Mouse (Mus musculus) leukemia stem cell, adult 10-12 weeks (primary cell): ENCODE results near the gene Il10. TPM values are rescaled to one million over a fixed set of nuclear protein-coding genes. Genes with fewer than 3 reads are reported as not detected.

Experiments
- polyA plus RNA-seq: library from polyadenylated mRNA; stranded (reverse); fragments of >175 nt; gene quantifications from 2 replicates; pipeline ENCODE4 v1.2.3, GENCODE M21; 2012; ENCODE audit warnings: low replicate concordance

Il10 gene
- not detected in 2 replicates for polyA plus RNA-seq

DNA sequence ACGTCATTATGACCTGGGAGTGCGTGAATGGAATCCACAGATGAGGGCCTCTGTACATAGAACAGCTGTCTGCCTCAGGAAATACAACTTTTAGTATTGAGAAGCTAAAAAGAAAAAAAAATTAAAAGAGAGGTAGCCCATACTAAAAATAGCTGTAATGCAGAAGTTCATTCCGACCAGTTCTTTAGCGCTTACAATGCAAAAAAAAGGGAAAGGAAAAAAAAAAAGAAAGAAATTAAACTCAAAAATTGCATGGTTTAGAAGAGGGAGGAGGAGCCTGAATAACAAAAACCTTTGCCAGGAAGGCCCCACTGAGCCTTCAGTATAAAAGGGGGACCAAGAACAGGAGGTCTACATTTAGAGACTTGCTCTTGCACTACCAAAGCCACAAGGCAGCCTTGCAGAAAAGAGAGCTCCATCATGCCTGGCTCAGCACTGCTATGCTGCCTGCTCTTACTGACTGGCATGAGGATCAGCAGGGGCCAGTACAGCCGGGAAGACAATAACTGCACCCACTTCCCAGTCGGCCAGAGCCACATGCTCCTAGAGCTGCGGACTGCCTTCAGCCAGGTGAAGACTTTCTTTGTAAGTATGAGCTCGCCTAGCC lies at the start of gene Il10:
TSS of gene Il10 (plus strand) at position 354 of the 607 bp plus-strand sequence.

Other genes starting within 250 kb of the Il10 start
- not detected in 2 replicates for gene Fcamr, start 218.9 kb upstream of the Il10 start, polyA plus RNA-seq
- not detected in 2 replicates for gene Pigr, start 193.2 kb upstream of the Il10 start, polyA plus RNA-seq
- 557 and 1,286 TPM in 2 replicates for gene Fcmr, start 154.2 kb upstream of the Il10 start, polyA plus RNA-seq
- not detected in 2 replicates for gene Il24, start 132.4 kb upstream of the Il10 start, polyA plus RNA-seq
- not detected in 2 replicates for gene Il20, start 108.4 kb upstream of the Il10 start, polyA plus RNA-seq
- not detected in 2 replicates for gene Il19, start 79.7 kb upstream of the Il10 start, polyA plus RNA-seq
- gene Mapkapk2, start 78.0 kb downstream of the Il10 start, polyA plus RNA-seq = 39.6 and 82.4 TPM in 2 replicates
- gene Dyrk3, start 118.5 kb downstream of the Il10 start, polyA plus RNA-seq = 6.9 and 7.6 TPM in 2 replicates
- 17.8 and 25.3 TPM in 2 replicates for gene Eif2d, start 133.3 kb downstream of the Il10 start, polyA plus RNA-seq
- 3.2 and 3.4 TPM in 2 replicates for gene Rassf5, start 225.4 kb downstream of the Il10 start, polyA plus RNA-seq